21 mouse cellular contexts compared by ENCODE assay signal in the genomic region with DNA sequence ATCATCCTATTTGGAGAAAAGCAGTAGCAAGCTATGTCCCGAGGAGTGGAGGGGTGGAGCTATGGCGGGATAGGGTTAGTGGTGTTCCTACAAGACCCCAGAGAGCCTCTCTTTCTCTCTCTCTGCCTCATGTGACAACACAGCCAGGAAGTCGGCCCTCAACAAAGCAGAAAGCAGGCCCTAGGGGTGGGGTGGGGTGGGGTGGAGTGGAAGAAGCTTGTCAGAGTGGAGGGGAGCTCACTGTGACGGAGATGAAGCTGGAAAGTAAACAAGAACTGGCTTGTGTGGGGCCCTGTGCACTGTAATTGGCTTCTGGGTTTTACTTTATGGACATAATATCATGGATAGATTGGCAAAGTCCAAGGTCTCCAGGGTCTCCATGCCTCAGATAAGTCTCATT.
A peak's percentile ranks its signal among the peaks of the same experiment; 100 is the strongest.
DNase-seq lines count a peak whose midpoint lies in the region; ATAC-seq lines count a peak whose summit lies in the region.
"Had no signal": no experiment of that assay in that cellular context is flagged by ENCODE, and none has a peak within 500 bp of the region (broad histone marks: within the 10 kb centered on the region; RNA-seq: fewer than 3 reads in every experiment).

No protein-coding gene starts in this region.

- no peak overlapping the region for H3K4me2 ChIP-seq in liver, embryonic 16.5 days (ENCODE audit: low read depth, low read length)
- H3K4me2 ChIP-seq in liver, embryonic 12.5 days, result no peak overlapping the region
- H3K4me2 ChIP-seq in intestine, embryonic 16.5 days (ENCODE audit: low read depth, low read length), result no peak overlapping the region
- H3K4me2 ChIP-seq: embryonic facial prominence, embryonic 15.5 days; forebrain, embryonic 15.5 days; heart, embryonic 12.5 days; hindbrain, embryonic 12.5 days had no signal

- 38% methylated on average over 4 of the region's 4 CpGs for WGBS in liver, embryonic 16.5 days (ENCODE audit: insufficient replicate concordance)
- WGBS in liver, embryonic 12.5 days (ENCODE audit: insufficient replicate concordance), result 42% methylated on average over 4 of the region's 4 CpGs
- 21% methylated on average over 4 of the region's 4 CpGs for WGBS in intestine, embryonic 16.5 days

- DNase-seq in T-cell, adult 2 months (ENCODE audit: low spot score), result peak; percentile 10
- peak; percentile 40 for DNase-seq in thymus, postnatal 4 days
- no peak for DNase-seq in kidney, postnatal 36 days
- DNase-seq: adrenal gland, postnatal 10 days; cerebellum, adult 11 months; cerebellum, adult 8-10 months; cerebellum, postnatal 14 days; embryo, embryonic 11 days; gastrocnemius, adult 2 months; gastrocnemius, postnatal 25 days had no signal

- no peak overlapping the region for H3K27ac ChIP-seq in liver, embryonic 16.5 days (ENCODE audit: low read length)
- H3K27ac ChIP-seq in liver, embryonic 12.5 days, result no peak overlapping the region
- no peak overlapping the region for H3K27ac ChIP-seq in intestine, embryonic 16.5 days (ENCODE audit: low read length)
- H3K27ac ChIP-seq: embryonic facial prominence, embryonic 15.5 days; forebrain, embryonic 15.5 days; gastrocnemius, adult 2 months; hindbrain, embryonic 12.5 days; hindbrain, postnatal 0 days had no signal

- H3K27me3 ChIP-seq in liver, embryonic 16.5 days (ENCODE audit: control insufficient read depth, insufficient read depth, low read depth, low read length), result no peaks in the 10 kb centered on the region
- no peaks in the 10 kb centered on the region for H3K27me3 ChIP-seq in liver, embryonic 12.5 days (replicated peaks)
- H3K27me3 ChIP-seq in intestine, embryonic 16.5 days (replicated peaks; ENCODE audit: control insufficient read depth, insufficient read depth, low read length), result no peaks in the 10 kb centered on the region
- H3K27me3 ChIP-seq: CH12.LX; embryonic facial prominence, embryonic 15.5 days; forebrain, embryonic 15.5 days; hindbrain, embryonic 12.5 days had no signal

- ATAC-seq in liver, embryonic 16.5 days (ENCODE audit: low read depth), result peak; percentile 17; the same call in 1 of the 2 replicates
- no peak for ATAC-seq in liver, embryonic 12.5 days
- ATAC-seq in intestine, embryonic 16.5 days, result peak; percentile 88
- no peak for ATAC-seq in erythroid progenitor cell, adult 5-6 weeks (replicated peaks; ENCODE audit: low FRiP score, poor library complexity, severe bottlenecking)
- ATAC-seq: forebrain, embryonic 15.5 days; hindbrain, postnatal 0 days had no signal

- H3K9me3 ChIP-seq in liver, embryonic 16.5 days (replicated peaks; ENCODE audit: control insufficient read depth, low read length), result no peaks in the 10 kb centered on the region
- H3K9me3 ChIP-seq in liver, embryonic 12.5 days (replicated peaks), result no peaks in the 10 kb centered on the region
- no peaks in the 10 kb centered on the region for H3K9me3 ChIP-seq in intestine, embryonic 16.5 days (ENCODE audit: control insufficient read depth, low read length)
- H3K9me3 ChIP-seq: embryonic facial prominence, embryonic 15.5 days; forebrain, embryonic 15.5 days; heart, embryonic 12.5 days; hindbrain, embryonic 12.5 days had no signal

- no peak overlapping the region for H3K4me3 ChIP-seq in liver, embryonic 16.5 days (ENCODE audit: low read depth, low read length)
- H3K4me3 ChIP-seq in liver, embryonic 12.5 days, result no peak overlapping the region
- no peak overlapping the region for H3K4me3 ChIP-seq in intestine, embryonic 16.5 days (ENCODE audit: low read length)
- H3K4me3 ChIP-seq: embryonic facial prominence, embryonic 15.5 days; erythroblast, embryonic 14.5 days; forebrain, embryonic 15.5 days; gastrocnemius, adult 2 months; heart, embryonic 12.5 days; hindbrain, embryonic 12.5 days had no signal

- no peak overlapping the region for H3K9ac ChIP-seq in liver, embryonic 16.5 days (ENCODE audit: low read depth, low read length)
- no peak overlapping the region for H3K9ac ChIP-seq in liver, embryonic 12.5 days
- no peak overlapping the region for H3K9ac ChIP-seq in intestine, embryonic 16.5 days (ENCODE audit: low read depth, low read length)
- H3K9ac ChIP-seq: embryonic facial prominence, embryonic 15.5 days; forebrain, embryonic 15.5 days; heart, embryonic 12.5 days; hindbrain, embryonic 12.5 days had no signal

- H3K4me1 ChIP-seq in liver, embryonic 16.5 days (ENCODE audit: control insufficient read depth, low read depth, low read length), result peaks cover 10% of the 10 kb centered on the region
- H3K4me1 ChIP-seq in liver, embryonic 12.5 days, result peaks cover 68% of the 10 kb centered on the region
- peaks cover 8% of the 10 kb centered on the region; the same call in 1 of the 2 replicates for H3K4me1 ChIP-seq in intestine, embryonic 16.5 days (ENCODE audit: control insufficient read depth, insufficient read depth, low read length)
- H3K4me1 ChIP-seq: embryonic facial prominence, embryonic 15.5 days; forebrain, embryonic 15.5 days had no signal

- no peaks in the 10 kb centered on the region for H3K36me3 ChIP-seq in liver, embryonic 16.5 days (ENCODE audit: control insufficient read depth, insufficient read depth)
- no peaks in the 10 kb centered on the region for H3K36me3 ChIP-seq in liver, embryonic 12.5 days
- no peaks in the 10 kb centered on the region for H3K36me3 ChIP-seq in intestine, embryonic 16.5 days (ENCODE audit: control insufficient read depth, insufficient read depth, low read length)
- H3K36me3 ChIP-seq: embryonic facial prominence, embryonic 15.5 days; forebrain, embryonic 15.5 days; heart, embryonic 12.5 days; hindbrain, embryonic 12.5 days had no signal

Comparison
In these comparisons a context has a peak if more than half of its experiments do, and no peak if none do; other contexts are left out.
1. ATAC-seq: peak in liver, embryonic 16.5 days (single experiment) and intestine, embryonic 16.5 days (single experiment); none in liver, embryonic 12.5 days (single experiment) and erythroid progenitor cell, adult 5-6 weeks (single experiment).
2. DNase-seq: peak in T-cell, adult 2 months (single experiment) and thymus, postnatal 4 days (single experiment); none in kidney, postnatal 36 days (0 of 2).